9 mouse cellular contexts compared by ENCODE assay signal in the genomic region with DNA sequence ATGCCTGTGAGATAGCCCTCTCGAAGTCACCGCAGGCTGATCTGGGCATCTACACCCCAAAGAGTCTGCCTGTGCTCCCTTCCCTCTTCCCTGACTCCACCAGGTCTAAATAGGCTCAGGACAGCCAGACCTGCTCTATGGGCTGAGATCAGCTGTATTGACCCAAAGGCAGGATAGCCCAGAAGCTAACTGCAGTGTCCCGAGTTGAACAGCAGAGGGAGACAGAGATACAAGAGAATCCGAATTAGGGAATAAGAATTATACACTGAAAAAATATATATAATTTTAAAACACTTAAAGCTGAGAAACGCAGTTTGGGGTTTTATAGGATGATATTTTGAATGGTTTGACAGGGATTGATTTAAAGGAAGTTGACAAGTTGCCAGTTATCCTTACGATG. TPM values are rescaled to one million over a fixed set of nuclear protein-coding genes. Genes with fewer than 3 reads are reported as not detected.
DNase-seq lines count a peak whose midpoint lies in the region; ATAC-seq and TF ChIP-seq lines count a peak whose summit lies in the region.
"Had no signal": no experiment of that assay in that cellular context is flagged by ENCODE, and none has a peak within 500 bp of the region (broad histone marks: within the 10 kb centered on the region; RNA-seq: fewer than 3 reads in every experiment).

No protein-coding gene starts in this region.

- H3K27ac ChIP-seq in intestine, postnatal 0 days (ENCODE audit: low read depth, low read length): no peak overlapping the region
- no peak overlapping the region for H3K27ac ChIP-seq in intestine, embryonic 16.5 days (ENCODE audit: low read length)

- DNase-seq in MEL-GATA-1-ER (ENCODE audit: extremely low read depth, low read depth): peak; percentile 21
- DNase-seq in c-Kit-negative CD71-positive TER-119-positive erythroid progenitor cells, embryonic 14.5 days (ENCODE audit: low read depth, low spot score): peak; percentile 16
- peak; percentile 46 for DNase-seq in gastrocnemius, postnatal 10 days
- peak; percentile 3 for DNase-seq in left cerebral cortex, adult 11 months (ENCODE audit: low spot score)
- peak; percentile 38 for DNase-seq in naive thymus-derived CD4-positive, alpha-beta T cell, adult 2 months (ENCODE audit: low read depth)
- DNase-seq in yolk sac, embryonic 10.5 days (ENCODE audit: low spot score): peak; percentile 8

- peak; percentile 79 for TF ChIP-seq CTCF in intestine, postnatal 0 days (IDR thresholded peaks at IDR 0.05; ENCODE audit: low read depth)

- H3K4me2 ChIP-seq in intestine, postnatal 0 days (replicated peaks; ENCODE audit: low read depth): no peak overlapping the region
- H3K4me2 ChIP-seq in intestine, embryonic 16.5 days (ENCODE audit: low read depth, low read length): no peak overlapping the region

- no peak for ATAC-seq in intestine, postnatal 0 days
- ATAC-seq in intestine, embryonic 16.5 days: no peak

- no peak overlapping the region for H3K4me3 ChIP-seq in intestine, postnatal 0 days (ENCODE audit: low read depth, low read length)
- H3K4me3 ChIP-seq in intestine, embryonic 16.5 days (ENCODE audit: low read length): no peak overlapping the region

- H3K4me1 ChIP-seq in intestine, postnatal 0 days (replicated peaks; ENCODE audit: control insufficient read depth, insufficient read depth, low read length): no peaks in the 10 kb centered on the region
- H3K4me1 ChIP-seq in intestine, embryonic 16.5 days (ENCODE audit: control insufficient read depth, insufficient read depth, low read length): no peaks in the 10 kb centered on the region

- no peak overlapping the region for H3K9ac ChIP-seq in intestine, postnatal 0 days (ENCODE audit: low read depth, low read length)
- no peak overlapping the region for H3K9ac ChIP-seq in intestine, embryonic 16.5 days (ENCODE audit: low read depth, low read length)

- 0 out of 2 replicates have a peak, but pooled peaks cover 3% of the 10 kb centered on the region for H3K27me3 ChIP-seq in intestine, postnatal 0 days (replicated peaks; ENCODE audit: control insufficient read depth, insufficient read depth, low read length)
- H3K27me3 ChIP-seq in intestine, embryonic 16.5 days (replicated peaks; ENCODE audit: control insufficient read depth, insufficient read depth, low read length): no peaks in the 10 kb centered on the region

- no peaks in the 10 kb centered on the region for H3K36me3 ChIP-seq in intestine, postnatal 0 days (ENCODE audit: control insufficient read depth, insufficient read depth)
- no peaks in the 10 kb centered on the region for H3K36me3 ChIP-seq in intestine, embryonic 16.5 days (ENCODE audit: control insufficient read depth, insufficient read depth, low read length)

- 29% methylated on average over 6 of the region's 6 CpGs for WGBS in intestine, postnatal 0 days
- WGBS in intestine, embryonic 16.5 days: 33% methylated on average over 6 of the region's 6 CpGs

- no peaks in the 10 kb centered on the region for H3K9me3 ChIP-seq in intestine, postnatal 0 days (ENCODE audit: control insufficient read depth)
- H3K9me3 ChIP-seq in intestine, embryonic 16.5 days (ENCODE audit: control insufficient read depth, low read length): no peaks in the 10 kb centered on the region

RNA-seq across cellular contexts. Expression of a gene that starts 56.2 kb away (rescaled TPM):
- polyA plus RNA-seq in intestine, postnatal 0 days (2015; fragmentation: Nextera tagmentation; extraction: Ambion mirVana): 18.1 and 38.6 TPM in 2 replicates
- polyA plus RNA-seq in intestine, embryonic 16.5 days (2015; fragmentation: Nextera tagmentation; extraction: Ambion mirVana): 236 and 308 TPM in 2 replicates
- total RNA-seq in gastrocnemius, postnatal 10 days (2021): not detected
- polyA plus RNA-seq: neural tube, embryonic 14.5 days had no signal
